Mouse (Mus musculus): Measurements from ENCODE around the gene Tmem121.
A peak's percentile ranks its signal among the peaks of the same experiment; 100 is the strongest.

The Tmem121 gene

DNA sequence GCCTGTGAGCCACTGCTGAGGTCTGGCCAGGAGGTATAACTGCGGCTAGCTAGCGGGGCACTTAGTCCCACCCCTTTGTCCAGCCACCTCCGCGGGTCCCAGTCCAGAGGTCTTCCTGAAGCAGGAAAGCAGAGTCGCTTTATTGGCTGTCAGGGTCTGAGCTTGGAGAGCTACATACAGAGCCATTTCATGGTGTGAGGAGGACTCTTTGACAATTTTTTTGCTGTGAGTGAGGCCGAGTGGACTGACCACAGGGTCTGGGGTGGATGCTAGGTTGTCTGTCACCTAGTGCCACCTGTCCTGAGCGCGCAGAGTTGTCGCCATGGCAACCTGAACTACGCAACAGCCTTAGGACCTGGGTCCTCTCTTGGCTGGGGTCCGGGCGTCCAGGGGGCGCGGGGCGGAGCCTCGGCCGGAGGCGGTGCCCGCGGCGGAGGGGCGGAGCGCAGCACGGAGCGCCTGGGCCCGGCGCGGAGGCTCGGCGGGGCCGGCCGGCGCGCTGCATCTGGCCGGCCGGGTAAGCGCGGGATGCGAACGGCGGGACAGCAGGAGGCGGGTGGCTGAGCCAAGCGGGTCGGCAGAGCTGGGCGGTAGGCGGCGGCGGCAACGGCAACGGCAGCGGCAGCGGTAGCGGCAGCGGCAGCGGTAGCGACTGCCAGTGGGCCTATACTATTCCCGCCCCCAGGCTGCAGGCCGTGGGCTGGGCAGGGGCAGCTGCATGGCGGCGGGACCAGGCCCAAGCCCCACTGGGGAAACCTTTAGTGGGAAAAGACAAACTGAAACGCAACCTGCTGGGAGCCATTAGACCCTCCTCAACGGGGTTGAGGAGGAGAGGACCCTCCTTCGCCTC is at the start of gene Tmem121:
Gene Tmem121 (plus strand): TSS at position 489 of the 850 bp plus-strand sequence.
- DNase-seq: no peak

DNA sequence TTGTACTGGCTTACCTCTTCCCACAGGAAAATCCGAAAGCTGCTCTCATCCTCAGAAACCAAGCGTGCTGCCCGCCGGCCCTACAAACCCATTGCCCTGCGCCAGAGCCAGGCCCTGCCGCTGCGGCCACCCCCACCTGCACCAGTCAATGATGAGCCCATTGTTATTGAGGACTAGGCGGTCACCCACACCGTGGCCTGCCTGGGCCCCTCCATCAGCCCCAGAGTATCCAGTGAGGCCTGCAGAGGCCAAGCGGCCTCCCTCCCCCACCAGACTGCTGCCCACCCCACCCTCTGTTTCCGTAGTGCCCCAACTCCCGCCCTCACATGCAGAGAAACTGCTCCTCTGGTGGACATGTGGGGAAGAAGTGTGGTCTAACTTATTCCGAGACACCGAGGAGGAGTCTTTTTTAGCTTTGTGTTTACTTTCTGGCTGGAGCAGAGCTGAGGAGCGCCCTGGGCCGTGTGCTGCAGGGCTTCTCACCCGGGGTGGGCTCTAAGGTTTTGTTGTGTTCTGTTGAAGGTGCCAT is 49.2 kb upstream of the Tmem121 start:
- DNase-seq: no peak

DNA sequence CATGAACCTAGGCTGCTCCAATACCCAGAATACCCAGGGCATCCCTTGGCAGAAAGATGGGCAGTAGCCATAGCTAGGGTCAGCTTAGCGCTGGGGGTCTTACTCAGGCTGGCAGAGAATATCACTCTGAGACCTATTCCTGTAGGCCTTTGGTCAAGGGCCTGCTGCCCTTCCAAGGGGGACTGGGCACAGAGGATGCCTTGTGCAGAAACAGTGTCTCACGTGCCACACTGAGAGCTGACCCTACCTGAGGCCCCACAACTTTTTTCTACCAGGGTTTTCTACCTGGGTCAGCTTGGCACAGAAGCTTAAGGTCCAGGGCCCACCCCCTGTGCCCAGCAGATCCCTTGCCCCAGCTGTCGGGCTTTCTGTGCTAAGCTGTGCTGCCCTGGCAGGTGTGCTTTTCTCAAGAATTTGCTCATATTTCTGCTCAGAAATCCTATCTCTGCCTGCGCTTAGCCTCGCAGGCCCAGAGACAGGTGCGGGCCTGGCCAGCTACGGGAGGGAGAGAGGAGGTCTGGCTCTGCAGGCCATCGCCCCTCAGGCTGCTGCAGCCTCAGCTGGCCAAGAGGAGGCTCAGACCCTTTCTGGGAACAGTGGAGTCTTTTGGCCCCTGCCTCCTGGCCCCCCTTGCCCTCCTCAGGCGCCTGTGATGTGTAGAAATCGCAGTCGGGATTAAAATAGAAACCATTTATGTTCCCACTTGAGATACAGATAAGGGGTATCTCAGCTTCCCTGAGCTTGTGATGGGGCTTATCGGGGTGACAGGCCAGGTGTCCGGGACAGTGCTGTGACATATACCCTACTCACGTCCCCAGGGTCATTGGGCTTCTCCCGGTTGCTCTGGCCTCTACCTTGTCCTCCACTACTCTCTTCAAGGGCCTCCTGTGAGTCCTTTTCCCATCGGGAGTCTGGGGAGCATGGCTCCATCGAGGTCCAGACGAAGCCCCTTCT is 48.2 kb upstream of the Tmem121 start:
- DNase-seq: no peak

DNA sequence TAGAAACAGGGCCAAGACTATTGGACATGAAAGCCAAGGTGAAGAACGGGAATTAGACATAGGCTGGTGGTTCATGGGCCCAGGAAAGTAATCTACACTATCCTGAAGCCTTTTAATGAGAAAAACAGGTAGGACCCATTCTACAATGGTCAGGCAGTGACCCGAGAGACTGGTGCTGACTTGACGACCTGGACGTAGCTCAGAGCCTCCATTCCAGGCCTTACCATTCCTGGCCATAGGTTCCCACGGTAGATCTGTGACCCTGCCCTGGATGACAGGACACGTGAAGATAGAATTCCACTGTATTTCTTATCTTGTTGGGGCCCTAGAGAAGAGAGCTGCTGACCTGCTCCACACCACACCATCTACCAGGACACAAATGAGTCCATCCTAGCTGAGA is 47.4 kb upstream of the Tmem121 start:
- no peak for DNase-seq

DNA sequence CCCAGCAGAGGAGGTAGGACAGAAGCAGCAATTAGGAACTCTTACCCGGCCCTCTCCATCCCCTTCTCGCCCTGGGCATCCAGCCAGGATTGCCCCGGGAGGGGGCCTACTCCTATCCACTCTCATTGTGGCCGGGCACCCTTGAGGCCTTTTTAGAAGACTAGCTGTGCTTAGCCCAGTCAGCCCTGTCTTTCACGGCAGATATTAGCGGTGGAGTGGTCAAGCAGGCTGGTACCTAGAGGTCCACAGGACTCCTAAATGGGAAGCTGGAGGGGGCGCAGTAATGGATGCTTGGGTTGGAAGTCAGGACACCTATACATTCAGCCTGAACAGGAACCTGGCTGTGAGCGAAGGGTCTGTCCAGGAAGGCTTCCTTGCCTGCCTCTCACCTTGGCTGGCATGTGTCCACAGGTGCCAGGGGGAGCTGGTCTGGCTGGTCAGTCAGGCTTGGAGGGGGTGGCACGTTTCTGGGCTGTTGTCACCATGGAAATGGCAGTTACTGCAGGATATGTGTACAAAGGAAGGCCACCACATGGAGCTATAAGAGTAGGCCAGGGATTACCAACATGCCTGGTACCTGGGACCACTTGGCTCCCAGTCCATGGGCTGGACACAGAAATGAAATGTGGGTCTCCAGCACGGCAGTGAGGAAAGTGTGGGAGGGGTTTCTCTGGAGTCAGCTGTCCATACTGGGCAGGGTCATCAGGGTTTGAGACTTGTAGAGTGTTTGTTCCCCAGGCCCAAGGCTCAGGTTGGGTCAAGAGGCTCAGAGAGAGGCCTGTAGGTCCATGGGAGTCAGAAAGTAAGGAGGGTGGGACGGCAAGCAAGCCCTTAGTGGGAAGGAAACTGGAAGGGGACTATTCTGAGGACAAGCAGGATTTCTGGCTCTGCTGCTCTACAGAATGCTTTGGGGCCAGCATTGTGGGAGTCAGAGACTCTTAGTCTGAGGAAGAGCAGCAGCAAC is 46.5 kb upstream of the Tmem121 start:
- peak; percentile 90 to 93 for DNase-seq

DNA sequence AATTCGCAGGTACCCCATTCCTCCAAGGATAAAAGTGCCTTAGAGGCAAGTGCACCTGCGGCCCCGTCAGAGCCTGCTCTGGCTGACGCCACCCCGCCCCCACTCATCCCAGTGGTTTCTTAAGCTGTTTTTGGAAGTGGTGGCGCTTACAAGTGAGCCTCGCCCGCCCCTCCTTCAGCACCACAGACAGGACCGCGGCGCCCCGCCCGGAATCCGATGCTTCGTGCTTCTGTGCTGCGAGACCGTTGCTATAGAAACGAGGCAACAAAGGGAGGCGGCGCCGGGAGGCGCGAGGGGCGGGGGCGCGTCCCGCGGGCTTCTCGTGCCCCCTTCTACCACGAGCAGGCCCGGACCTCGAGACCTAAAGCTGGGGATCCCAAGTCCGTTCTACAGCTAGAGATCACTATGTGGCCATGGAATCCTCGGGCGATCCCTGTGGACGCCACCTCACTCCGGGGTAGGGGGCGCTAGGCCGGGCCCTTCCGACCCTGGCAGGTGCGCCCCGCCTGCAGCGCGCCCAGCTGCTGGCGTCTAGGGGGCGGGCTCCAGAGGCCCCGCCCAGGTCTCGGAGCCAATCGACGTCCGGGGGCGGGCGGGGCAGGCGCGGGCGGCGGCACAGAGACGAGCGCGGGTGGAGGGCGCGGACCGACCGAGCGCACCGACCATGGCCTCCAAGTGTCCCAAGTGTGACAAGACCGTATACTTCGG is 45.7 kb upstream of the Tmem121 start, which contains the start of gene Crip2:
Gene Crip2 (plus strand): TSS at position 329 of the 708 bp plus-strand sequence.
- peak; percentile 98 for DNase-seq

DNA sequence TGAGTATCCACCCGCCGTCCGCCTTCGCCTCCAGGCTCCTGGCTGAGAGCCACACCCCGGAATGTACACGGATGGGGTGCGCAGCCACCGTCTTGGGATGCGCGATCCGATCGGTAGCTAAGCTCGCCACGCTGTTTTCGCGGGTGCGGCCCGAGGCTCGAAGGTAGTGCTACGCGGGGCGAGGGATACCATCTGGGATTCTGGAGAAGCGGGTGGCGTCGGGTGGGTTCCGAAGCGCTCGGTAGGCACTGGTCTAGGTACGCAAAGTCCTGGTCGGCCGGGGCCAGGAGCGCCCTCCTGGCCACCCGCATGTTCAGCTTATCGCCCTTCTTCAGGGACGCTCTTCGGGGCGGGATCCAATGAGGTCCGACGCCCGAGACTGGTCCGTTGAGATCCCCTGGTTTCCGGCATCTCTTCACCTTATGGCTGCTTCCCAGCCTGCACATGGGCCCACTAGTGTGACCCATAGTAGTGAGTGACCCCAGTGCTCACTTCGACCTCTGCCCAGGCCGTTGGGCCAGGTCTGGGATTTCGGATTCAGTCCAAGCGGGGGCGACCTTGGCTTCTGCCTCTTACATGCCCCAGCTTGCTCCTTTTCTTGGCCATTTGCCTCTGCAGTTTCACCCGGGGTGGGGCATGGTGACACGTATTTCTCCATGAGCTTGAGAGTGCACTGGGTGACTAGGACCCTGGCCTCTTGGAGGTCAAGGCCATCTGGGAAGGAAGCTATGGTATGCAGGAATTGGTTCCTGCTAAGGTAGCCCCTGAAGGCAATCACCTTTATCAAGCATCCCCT is 44.9 kb upstream of the Tmem121 start:
- peak; percentile 71 to 80 for DNase-seq

DNA sequence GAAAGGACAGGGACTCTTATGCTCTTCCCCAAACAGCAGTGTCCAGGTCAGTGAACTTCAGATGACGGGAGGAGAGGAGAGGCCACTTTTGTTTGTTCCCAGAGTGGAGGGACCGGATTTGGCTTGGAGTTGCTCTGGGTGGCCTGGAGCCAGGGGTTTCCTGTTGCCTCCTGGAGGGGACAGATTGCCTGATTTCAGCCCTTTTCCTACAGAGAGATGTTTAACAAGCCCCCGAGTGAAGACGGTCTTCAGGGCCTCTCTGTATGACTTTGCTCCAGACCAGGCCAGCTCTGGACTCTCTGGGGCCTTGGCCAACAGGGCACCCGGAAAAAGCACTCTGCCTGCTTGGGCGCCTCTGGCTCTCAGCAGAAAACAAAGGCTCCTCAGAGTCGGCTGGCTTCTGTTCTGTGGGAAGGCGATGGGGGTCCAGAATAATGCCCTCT is 44.2 kb upstream of the Tmem121 start:
- peak; percentile 74 to 83 for DNase-seq

DNA sequence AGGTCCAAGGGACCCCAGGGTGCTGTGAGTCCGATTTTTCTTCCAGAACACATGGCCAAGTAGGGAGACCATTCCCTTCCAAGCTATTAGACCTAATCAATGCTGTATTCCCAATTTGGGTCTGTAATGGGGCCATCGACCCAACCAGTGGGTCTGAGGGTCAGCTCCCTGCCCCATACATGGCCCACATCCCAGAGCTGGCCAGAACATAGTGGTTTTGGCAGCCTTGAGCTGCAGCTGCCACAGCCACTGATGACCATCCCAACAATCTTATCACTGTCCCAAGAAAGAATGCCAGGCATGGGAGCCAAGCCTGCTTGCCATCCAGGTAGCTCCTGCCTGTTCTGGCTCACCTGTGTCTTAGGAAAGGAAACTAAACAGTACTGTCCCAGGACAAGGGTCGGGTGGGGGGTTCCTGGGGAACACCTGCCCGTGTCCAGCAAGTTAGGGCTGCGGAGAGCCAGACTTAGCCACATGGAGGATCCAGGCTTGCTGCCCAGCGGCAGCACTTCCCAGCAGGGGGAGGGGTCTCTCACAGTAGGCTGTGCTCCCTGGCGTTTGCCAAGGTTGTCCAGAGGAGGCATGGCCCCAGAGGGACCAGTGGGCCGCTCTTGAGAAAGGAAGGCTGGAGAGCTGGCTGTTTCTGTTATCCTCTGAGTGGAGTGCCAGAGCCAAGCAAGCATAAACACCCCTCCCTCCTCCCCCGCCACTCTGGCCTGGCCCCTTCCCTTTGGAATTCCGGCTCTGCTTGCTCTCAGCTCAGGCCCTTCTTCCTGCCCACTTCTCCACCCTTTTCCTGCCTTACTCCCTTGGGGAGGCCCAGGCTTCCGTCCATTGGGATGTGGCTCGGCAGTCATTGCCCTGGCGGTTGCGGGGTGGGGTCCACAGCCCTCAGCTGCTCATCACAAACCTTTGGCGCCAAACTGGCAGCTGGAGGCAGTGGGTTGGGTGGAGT is 43.4 kb upstream of the Tmem121 start:
- peak; percentile 92 to 94 for DNase-seq

DNA sequence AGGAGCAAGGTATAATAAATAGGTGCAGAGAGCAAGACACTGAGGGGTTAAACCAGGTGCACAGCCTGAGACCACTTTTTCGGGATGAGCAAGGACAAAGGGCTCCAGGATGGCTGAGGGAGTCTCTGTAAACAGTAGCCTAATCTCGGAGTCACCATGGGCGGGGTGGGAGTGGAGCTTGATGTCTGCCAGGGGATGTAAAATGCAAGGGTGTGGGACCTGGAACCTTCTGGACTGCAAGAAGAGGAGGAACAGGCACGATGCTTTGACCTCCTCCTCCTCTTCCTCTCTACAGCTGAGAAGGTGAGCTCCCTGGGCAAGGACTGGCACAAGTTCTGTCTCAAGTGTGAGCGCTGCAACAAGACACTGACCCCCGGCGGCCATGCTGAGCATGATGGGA is 42.6 kb upstream of the Tmem121 start:
- DNase-seq: peak; percentile 69 to 70

DNA sequence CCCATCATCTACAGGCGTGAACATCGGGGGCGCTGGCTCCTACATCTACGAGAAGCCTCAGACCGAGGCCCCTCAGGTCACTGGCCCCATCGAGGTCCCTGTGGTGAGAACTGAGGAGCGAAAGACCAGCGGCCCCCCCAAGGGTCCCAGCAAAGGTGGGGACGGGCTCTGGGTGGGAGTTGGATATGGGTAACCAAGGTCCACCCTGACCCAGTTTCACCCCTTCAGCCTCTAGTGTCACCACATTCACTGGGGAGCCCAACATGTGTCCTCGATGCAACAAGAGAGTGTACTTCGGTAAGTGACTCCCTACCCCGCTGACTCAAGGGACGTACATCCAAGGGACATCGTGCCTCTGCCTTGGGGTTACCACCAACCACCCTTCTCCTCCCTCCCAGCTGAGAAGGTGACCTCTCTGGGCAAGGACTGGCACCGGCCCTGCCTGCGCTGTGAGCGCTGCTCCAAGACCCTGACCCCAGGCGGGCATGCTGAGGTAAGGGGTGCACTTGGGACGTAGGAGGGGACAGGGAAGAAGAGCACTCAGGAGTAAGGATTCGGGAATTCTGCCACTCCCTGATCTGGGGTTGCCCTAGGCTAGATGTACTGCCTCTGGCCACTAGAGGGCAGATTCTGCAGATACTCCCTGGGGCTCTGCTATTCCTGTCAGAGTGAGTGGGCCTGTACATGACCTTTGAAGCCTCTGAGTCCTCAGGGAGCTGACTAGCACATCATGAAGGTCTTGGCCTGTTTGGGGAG is 41.6 kb upstream of the Tmem121 start:
- DNase-seq: peak; percentile 55 to 71

DNA sequence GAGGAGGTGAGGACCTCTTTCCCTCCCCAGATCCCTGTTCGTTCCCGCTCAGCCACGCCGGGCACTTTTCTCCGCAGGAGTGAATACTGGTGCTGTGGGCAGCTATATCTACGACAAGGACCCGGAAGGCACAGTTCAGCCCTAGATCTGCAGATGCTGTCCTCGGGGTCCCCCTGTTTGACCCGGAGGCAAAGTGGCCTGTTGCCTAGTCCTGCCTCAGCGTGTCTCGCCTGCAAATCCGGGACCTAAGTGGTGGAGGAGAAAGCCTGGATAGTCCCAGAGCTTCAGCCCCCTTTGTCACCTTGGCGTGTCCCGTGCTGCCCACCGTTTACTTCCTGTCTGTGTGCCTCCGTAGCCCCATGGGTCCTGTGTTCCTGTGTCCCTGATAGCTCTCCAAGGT is 40.8 kb upstream of the Tmem121 start:
- no peak for DNase-seq

DNA sequence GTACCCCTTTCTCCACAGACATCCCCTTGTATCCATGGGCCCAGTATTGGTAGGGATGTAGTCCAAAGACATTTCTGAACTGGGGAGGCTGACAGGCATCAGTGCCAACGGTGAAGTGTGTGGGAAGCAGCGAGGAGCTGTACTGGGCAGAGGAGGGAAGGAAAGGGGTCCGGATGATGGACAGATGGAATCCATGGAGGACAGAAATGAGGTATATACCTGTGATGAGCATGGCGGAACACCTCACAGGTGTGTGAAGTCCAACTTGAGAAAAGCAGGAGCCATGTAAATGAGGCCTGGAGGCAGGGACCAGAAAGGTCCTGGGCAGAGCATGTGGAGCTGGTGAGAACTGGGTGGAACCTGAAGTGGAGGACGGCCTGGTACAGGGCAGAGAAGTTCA is 40.1 kb upstream of the Tmem121 start:
- DNase-seq: no peak

DNA sequence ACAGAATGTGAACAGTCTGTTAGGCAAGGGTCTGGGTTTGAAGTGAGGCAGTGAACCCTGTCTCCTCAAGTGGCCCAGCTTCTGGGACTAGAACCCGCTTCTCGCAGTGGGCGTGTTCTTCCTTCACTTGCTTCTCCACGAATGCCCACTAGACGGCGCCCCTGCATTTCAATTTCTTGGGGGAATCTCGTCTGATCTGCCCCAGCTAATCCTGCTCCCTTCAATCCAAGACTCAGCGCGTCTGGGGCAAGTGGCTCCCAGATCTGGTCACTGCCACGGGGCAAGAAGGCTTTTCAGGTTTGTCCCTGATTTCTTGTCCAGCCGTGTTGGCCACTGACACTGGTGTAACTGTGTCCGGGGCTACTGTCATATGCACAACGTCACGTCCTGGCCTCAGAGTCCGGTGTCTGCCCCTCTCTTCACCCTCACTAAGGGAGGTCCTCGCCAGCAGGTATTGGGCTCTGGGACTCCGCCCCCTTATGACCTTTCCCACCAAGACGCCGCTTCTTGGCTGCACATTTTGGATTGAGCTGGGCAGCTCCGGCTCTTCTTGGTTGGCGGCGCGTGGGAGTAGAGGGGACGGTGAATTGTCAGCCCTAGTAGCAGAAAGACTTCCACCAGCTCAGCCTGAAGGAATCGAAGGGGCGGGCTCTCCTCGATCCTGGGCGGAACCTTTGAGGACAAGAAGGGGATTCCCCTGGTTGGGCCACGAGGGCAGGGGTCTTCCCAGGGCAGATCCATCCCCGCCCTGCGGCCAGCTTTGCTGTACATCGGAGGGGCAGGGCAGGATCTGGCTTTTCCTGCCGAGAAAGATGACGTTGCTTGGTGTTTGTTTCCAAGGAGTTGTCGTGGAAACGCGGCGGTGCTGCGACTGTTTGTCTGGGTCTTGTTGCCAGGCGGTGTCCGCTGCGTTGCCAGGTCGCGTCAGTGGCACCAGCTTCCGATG is 39.3 kb upstream of the Tmem121 start, which contains the start of gene Crip1:
Gene Crip1 (plus strand): TSS at position 205 of the 946 bp plus-strand sequence.
- DNase-seq: peak; percentile 89 to 92

DNA sequence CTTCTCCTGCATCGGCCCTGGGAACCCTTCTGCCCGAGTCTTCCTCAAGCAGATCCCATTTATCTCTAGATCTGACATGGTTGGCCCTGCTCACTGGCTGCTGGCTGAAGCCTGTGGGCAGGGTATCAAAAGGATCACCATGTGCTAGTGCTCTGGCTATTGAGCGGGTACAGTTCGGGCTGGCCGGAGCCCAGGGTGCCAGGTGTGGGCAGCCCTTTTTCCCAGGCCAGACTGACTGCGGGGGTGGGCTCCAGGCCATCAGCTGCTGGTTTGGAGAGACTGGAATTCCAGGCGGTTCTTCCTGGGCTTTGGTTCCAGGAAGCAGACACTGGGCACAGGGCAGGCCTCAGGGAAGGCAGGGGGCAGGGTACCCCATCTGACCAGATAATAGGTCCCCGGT is 38.2 kb upstream of the Tmem121 start:
- DNase-seq: peak; percentile 34 to 56

DNA sequence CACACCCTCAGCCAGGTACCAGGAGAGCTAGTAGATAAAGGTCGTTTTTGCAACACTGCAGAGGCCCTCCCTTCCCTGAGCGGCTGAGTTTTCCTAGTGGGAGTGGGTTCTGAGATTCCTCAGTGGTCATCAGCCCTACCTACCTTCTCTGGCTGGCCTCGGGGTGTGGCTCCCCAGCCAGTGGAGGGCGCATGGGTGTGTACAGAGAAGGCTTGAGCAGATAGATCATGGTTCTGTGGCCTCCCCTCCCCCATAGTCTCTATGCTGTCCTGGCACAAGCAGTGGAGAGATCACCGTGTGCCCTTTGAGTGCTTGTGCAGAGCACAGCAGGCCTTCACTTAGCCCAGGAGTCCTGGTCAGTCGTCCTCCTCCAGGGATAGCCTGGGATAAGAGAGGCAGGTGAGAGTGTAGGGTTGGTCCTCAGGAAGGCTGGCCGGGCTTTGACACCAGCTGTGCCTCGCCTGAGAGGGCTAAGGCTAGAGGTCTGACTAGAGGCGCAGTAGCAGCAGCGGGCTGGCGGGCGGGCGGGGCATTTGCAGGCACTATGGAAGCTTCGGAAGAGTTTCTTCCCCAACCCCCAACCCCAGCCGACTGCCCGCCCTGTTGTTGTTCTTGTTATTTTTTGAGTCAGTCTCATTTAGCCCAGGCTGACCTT is 37.2 kb upstream of the Tmem121 start:
- DNase-seq: peak; percentile 76 to 85

DNA sequence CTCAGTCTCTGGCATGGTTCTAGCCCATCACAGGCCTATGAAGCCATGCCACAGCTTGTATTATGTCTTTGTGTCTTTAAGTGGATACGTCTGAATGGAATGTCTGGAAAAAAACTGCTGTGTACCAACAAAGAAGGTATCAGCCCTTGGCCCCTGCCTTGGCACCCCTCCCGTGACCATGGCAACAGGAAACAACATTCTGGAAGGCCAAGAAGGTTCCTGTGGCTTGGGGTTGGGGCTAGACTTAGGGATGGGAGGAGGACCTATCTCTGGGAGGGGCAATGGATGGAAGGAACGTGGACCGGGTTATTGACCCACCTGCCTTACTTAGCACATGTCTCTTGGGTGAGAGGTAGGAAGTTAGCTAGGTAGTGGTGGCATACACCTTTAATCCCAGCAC is 36.4 kb upstream of the Tmem121 start:
- peak; percentile 59 to 77 for DNase-seq
